Mouse (Mus musculus): ENCODE measurements at regions not wholly inside any gene's neighbourhood (a gene's known extent, or its start where the extent isn't known, plus 50 kb on each side); places are given as distances from the start of the nearest gene placed in this dataset.
"Not testable (repeated sequence)": the region's sequence is repeated elsewhere in the genome, so short reads cannot be mapped to it uniquely, and the experiment has no call there.

- DNase-seq (ENCODE audit: low read depth, low spot score) = no peak
Observed at GRCm38 (mm10) chr14:17556458-17556857, 103.6 kb upstream of the Thrb start.

GRCm38 (mm10) chr14:17560001-17560400 lies 100.1 kb upstream of the Thrb start:
- not testable (repeated sequence) for DNase-seq (ENCODE audit: low read depth, low spot score)

DNA sequence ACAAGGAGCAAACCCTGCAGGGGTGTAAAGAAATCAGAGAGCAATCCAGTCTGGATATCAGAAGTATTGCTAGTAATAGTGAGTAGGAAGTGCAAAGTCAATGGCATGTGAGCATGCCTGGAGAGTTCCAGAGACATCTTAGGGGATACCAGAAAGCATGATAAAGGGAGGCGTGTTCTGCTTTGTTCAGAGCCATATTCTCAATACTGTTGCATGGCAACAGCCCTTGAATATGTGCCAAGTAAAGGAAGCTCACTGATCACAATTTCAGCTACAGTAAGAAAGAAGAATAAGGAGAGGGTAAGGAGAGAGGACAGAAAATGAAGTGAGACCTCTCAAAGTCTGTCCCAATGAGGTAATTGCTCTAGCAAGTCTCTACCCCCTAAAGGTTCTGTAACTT lies 92.1 kb upstream of the Thrb start:
- DNase-seq (ENCODE audit: low read depth, low spot score) = no peak

DNA sequence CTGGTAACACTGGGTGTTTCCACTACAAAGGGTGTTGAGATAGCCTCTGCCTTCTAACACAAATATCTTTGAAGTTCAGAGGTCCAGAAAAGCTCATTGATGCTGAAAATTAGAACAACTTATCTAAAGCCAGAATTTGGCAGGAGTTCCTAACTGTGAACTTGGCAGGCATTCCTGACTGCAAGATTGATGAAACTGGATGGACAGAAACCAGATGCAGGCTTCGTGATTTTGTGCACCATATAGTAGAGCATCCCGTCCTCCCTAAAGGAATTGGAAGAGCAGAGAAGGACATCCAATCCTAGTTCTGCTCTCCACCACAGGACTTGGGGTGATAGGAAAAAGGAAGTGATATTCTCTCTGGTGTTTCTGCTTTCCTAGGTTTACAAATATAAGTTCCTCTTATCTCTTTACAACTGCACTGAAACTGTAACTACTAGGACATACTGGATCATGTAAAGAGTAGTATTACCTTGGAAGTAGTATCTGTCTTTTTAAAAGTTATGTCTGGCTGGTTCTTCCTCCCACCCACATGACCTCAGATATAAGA lies 90.9 kb upstream of the Thrb start:
- DNase-seq (ENCODE audit: low read depth, low spot score) = no peak

DNA sequence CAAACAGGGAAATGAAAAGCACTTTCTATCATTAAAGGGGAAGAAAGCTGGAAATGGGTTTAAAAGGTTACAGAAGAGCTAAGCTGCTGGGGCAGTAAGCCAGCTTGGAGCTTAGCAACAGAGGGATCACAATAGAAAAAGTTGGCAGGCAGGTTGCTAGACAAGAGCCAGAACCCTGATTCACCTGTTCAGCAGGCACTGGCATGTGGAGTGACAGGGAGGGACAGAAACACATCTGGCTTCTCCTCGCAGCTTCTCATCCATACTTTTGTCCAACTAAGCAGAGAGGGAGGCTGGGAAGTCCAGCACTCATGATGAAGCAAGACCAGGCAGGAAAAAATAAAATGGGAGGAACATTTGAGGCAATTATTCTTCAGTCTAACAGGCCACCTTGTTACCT lies 81.3 kb upstream of the Thrb start:
- DNase-seq (ENCODE audit: low read depth, low spot score) = no peak

DNA sequence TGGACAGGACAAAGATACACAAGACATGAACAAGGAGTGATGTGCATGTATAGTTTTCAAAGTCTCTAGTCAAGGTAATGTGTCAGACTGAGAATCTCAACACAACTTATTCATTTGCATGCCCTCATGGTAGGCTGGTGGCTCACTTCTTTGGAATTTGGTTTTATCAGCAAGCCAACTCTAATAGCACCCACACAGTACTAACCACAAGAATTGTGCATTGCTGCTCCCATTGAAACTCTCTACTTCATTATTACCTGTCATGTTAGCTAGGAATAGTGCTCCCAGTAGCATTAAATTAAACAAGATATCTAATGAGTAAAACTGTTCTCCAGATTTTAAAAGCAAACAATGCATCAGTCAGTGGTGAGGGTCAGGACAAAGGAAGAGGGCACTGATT lies 70.5 kb upstream of the Thrb start:
- no peak for DNase-seq (ENCODE audit: low read depth, low spot score)

DNA sequence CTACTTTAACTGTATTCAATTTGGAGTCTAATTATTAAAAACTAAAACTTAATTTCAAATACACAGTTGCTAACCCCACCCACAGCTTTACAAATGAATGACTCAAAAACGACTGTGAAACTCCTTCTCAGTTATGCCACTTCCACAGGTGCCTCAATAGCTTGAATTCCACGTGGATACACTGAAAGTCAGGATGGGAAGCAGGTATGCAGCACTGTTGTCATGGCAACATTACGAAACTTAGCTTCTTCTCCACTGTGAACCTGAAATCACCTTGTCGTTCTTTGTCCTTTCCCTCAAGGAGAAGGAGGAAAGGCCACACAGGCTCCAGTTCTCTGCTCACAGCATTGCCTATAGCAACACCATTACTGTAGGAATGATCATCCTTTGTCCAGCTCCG lies 60.5 kb upstream of the Thrb start:
- no peak for DNase-seq (ENCODE audit: low read depth, low spot score)

DNA sequence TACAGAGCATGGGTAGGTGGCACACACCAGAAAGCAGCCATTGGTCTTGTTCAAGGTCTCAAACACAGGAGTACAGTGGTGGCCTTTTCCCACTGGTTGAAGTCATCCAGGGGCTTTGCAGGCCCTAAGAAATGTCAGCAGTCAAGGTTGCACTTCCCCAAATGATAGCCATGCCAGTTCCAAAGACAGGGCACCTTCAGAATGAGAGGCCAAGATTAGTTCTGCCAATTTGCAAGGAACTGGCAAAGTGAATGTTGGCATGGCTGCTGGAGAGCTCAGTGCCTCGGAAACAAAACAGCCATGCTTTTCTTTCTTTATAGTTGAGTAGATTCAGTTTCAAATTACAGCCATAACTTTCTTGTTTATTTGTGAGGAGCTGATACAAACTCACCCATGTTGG lies 57.7 kb upstream of the Thrb start:
- DNase-seq (ENCODE audit: low read depth, low spot score) = no peak

- DNase-seq (ENCODE audit: low read depth, low spot score) = no peak
Observed at GRCm38 (mm10) chr14:17606018-17606417, 54.0 kb upstream of the Thrb start.

DNA sequence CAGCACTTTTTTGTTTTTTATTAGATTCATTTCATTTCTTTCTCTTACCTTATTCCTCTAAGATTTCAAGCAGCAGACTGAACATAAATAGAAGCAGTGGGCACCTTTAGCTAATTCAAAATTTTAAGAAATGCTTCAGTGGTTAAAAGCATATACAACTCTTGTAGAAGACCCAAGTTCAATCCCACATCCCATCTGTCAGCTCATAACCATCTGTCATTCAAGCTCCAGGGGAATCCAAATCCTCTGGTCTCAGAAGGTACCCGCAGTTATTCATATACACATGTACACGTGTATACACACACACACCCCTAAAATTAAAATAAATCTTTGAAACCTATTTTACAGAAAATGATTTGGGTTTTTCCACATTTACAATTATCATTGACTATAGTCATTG lies 52.9 kb upstream of the Thrb start:
- DNase-seq (ENCODE audit: low read depth, low spot score) = no peak
